Comparison of ENCODE assay signal across 8 mouse cellular contexts in genomic region chr6:144782031-144782857, GRCm38 (mm10). TPM values are rescaled to one million over a fixed set of nuclear protein-coding genes. Genes with fewer than 3 reads are reported as not detected.
DNase-seq lines count a peak whose midpoint lies in the region; ATAC-seq and TF ChIP-seq lines count a peak whose summit lies in the region.

No protein-coding gene starts in this region.

- DNase-seq in CH12.LX (ENCODE audit: extremely low read depth): no peak
- DNase-seq in embryo, embryonic 11 days: peak; percentile 59
- DNase-seq in heart, postnatal 36 days: peak; percentile 15 to 19
- no peak for DNase-seq in urinary bladder, postnatal 4 days (ENCODE audit: low spot score in 2 of 2)

- no peak overlapping the region for H3K27ac ChIP-seq in CH12.LX (ENCODE audit: insufficient read depth, low read depth)
- H3K27ac ChIP-seq in liver, embryonic 15.5 days (replicated peaks): peak overlapping the region; percentile 64
- H3K27ac ChIP-seq in olfactory bulb, adult 2 months (ENCODE audit: insufficient read depth, low read depth, low read length): no peak overlapping the region

- TF ChIP-seq POLR2A in CH12.LX (IDR thresholded peaks at IDR 0.05; ENCODE audit: low read depth, low read length): no peak
- TF ChIP-seq POLR2A in olfactory bulb, adult 2 months (IDR thresholded peaks at IDR 0.05; ENCODE audit: insufficient read depth, low read depth, low read length): no peak

- H3K4me2 ChIP-seq in CH12.LX (ENCODE audit: insufficient read depth, low read depth, poor library complexity, severe bottlenecking): peak overlapping the region; percentile 99
- peak overlapping the region; percentile 62 for H3K4me2 ChIP-seq in liver, embryonic 15.5 days

- ATAC-seq in erythroblast, adult 5-6 weeks (replicated peaks; ENCODE audit: low FRiP score, poor library complexity, severe bottlenecking): no peak
- peak; percentile 14; the same call in 1 of the 2 replicates for ATAC-seq in liver, embryonic 15.5 days (ENCODE audit: insufficient read depth)

- dilution Hi-C loops in CH12.LX (cut with MboI; ENCODE audit: extremely low pct_ligation_motif_present, extremely low pct_unique_long_range_greater_than_20kb, low sequenced_read_pairs): no loop called here

- TF ChIP-seq CTCF in CH12.LX (conservative IDR thresholded peaks at IDR 0.05 in 1 of 2, IDR thresholded peaks at IDR 0.05 in 1 of 2; ENCODE audit: low read depth in 2 of 2, low read length in 2 of 2): no peak
- TF ChIP-seq CTCF in olfactory bulb, adult 2 months (IDR thresholded peaks at IDR 0.05; ENCODE audit: insufficient read depth, low read depth, low read length): no peak

- TF ChIP-seq RAD21 in CH12.LX (IDR thresholded peaks at IDR 0.05; ENCODE audit: low read depth, low read length): no peak

- no peak for TF ChIP-seq EP300 in CH12.LX (IDR thresholded peaks at IDR 0.05; ENCODE audit: low read length)

- H3K4me3 ChIP-seq in erythroblast, embryonic 14.5 days (replicated peaks): peak overlapping the region; percentile 54
- H3K4me3 ChIP-seq in CH12.LX (replicated peaks in 1 of 3; ENCODE audit: low read depth in 2 of 3, low read length in 2 of 3, poor library complexity in 1 of 3): no peak overlapping the region
- peak overlapping the region; percentile 59 for H3K4me3 ChIP-seq in liver, embryonic 15.5 days (replicated peaks)
- peak overlapping the region; percentile 85 for H3K4me3 ChIP-seq in olfactory bulb, adult 2 months (ENCODE audit: insufficient read depth, low read depth, low read length)

- intact Hi-C loops in heart, postnatal 36 days (cut with DNase I): loop anchor here (5.0 to 10.0 kb wide), 2 partner anchors 75 to 137 kb away; no protein-coding TSS in a partner anchor

- H3K9ac ChIP-seq in CH12.LX (ENCODE audit: insufficient read depth, low read depth): no peak overlapping the region
- H3K9ac ChIP-seq in liver, embryonic 15.5 days: peak overlapping the region; percentile 27; the same call in 1 of the 2 replicates

- in situ Hi-C loops in CH12.LX (cut with MboI; ENCODE audit: low pct_ligation_motif_present, low pct_unique_long_range_greater_than_20kb, low sequenced_read_pairs): no loop called here

- peaks cover 32% of the 10 kb centered on the region for H3K27me3 ChIP-seq in erythroblast, embryonic 14.5 days (ENCODE audit: control insufficient read depth)
- H3K27me3 ChIP-seq in CH12.LX (replicated peaks): no peaks in the 10 kb centered on the region
- H3K27me3 ChIP-seq in liver, embryonic 15.5 days: peaks cover 36% of the 10 kb centered on the region

- H3K36me3 ChIP-seq in erythroblast, embryonic 14.5 days (ENCODE audit: control insufficient read depth): no peaks in the 10 kb centered on the region
- no peaks in the 10 kb centered on the region for H3K36me3 ChIP-seq in CH12.LX (replicated peaks in 1 of 2; ENCODE audit: control insufficient read depth in 1 of 2, insufficient read depth in 1 of 2, low read length in 1 of 2)
- H3K36me3 ChIP-seq in liver, embryonic 15.5 days (replicated peaks): no peaks in the 10 kb centered on the region

- no peaks in the 10 kb centered on the region for H3K79me2 ChIP-seq in CH12.LX (replicated peaks; ENCODE audit: control insufficient read depth, extremely low read depth, insufficient read depth, poor library complexity, severe bottlenecking)

- WGBS in liver, embryonic 15.5 days (ENCODE audit: insufficient replicate concordance): 1% methylated on average over 54 of the region's 55 CpGs
- WGBS in olfactory bulb, adult 2 months: 1% methylated on average over 54 of the region's 55 CpGs

- H3K9me3 ChIP-seq in erythroblast, embryonic 14.5 days (ENCODE audit: control insufficient read depth, low read length): no peaks in the 10 kb centered on the region
- H3K9me3 ChIP-seq in CH12.LX (replicated peaks; ENCODE audit: low read length): no peaks in the 10 kb centered on the region
- H3K9me3 ChIP-seq in liver, embryonic 15.5 days (replicated peaks): no peaks in the 10 kb centered on the region

- no peaks in the 10 kb centered on the region for H3K4me1 ChIP-seq in erythroblast, embryonic 14.5 days (ENCODE audit: control insufficient read depth)
- H3K4me1 ChIP-seq in CH12.LX (ENCODE audit: control insufficient read depth in 1 of 2, insufficient read depth in 2 of 2): peaks cover 0 to 12% of the 10 kb centered on the region in 2 experiments; a peak in 2 of 4 replicates
- H3K4me1 ChIP-seq in liver, embryonic 15.5 days (replicated peaks): 0 out of 2 replicates have a peak, but pooled peaks cover 6% of the 10 kb centered on the region
- peaks cover 3% of the 10 kb centered on the region for H3K4me1 ChIP-seq in olfactory bulb, adult 2 months (ENCODE audit: control insufficient read depth, insufficient read depth, low read length)

TF ChIP-seq in CH12.LX, 34 proteins besides CTCF, POLR2A, EP300 and RAD21:
- no peak for TF ChIP-seq NELFE (IDR thresholded peaks at IDR 0.05; ENCODE audit: low read depth, low read length)
- TF ChIP-seq KAT2A (IDR thresholded peaks at IDR 0.05; ENCODE audit: insufficient replicate concordance, low read length): no peak
- no peak for TF ChIP-seq ETS1 (conservative IDR thresholded peaks at IDR 0.05; ENCODE audit: low read depth, low read length)
- TF ChIP-seq JUND (conservative IDR thresholded peaks at IDR 0.05; ENCODE audit: low read depth, low read length): no peak
- TF ChIP-seq MAZ (IDR thresholded peaks at IDR 0.05; ENCODE audit: low read depth, low read length): no peak
- TF ChIP-seq JUN (IDR thresholded peaks at IDR 0.05; ENCODE audit: insufficient read depth, low read depth, low read length): no peak
- TF ChIP-seq ZNF384 (IDR thresholded peaks at IDR 0.05; ENCODE audit: low read depth, low read length): no peak
- TF ChIP-seq PAX5 (IDR thresholded peaks at IDR 0.05; ENCODE audit: low read length): no peak
- no peak for TF ChIP-seq ZC3H11A (IDR thresholded peaks at IDR 0.05; ENCODE audit: low read depth, low read length)
- no peak for TF ChIP-seq NRF1 (IDR thresholded peaks at IDR 0.05; ENCODE audit: low read depth, low read length)
- no peak for TF ChIP-seq TCF12 (IDR thresholded peaks at IDR 0.05; ENCODE audit: low read depth, low read length)
- no peak for TF ChIP-seq MAX (IDR thresholded peaks at IDR 0.05; ENCODE audit: low read length)
- no peak for TF ChIP-seq USF2 (conservative IDR thresholded peaks at IDR 0.05; ENCODE audit: low read depth, low read length)
- no peak for TF ChIP-seq SMC3 (IDR thresholded peaks at IDR 0.05; ENCODE audit: low read depth, low read length)
- TF ChIP-seq HCFC1 (IDR thresholded peaks at IDR 0.05; ENCODE audit: low read depth, low read length): no peak
- TF ChIP-seq MEF2A (IDR thresholded peaks at IDR 0.05; ENCODE audit: borderline replicate concordance, low read depth, low read length): no peak
TF ChIP-seq in CH12.LX: peak in this region for 0.

RNA-seq across cellular contexts. Expression of gene Sox5, which starts 0.5 kb away (rescaled TPM):
- polyA plus RNA-seq in erythroblast, embryonic 14.5 days (2012): not detected in 2 replicates
- total RNA-seq in erythroblast, adult 5-6 weeks (2015; ENCODE audit: low replicate concordance): 0.21 and 3.1 TPM in 2 replicates
- 0.28 and 0.51 TPM in 2 replicates for total RNA-seq in erythroblast, adult 5-6 weeks (2017; ENCODE audit: low replicate concordance)
- total RNA-seq in CH12.LX (2012; rRNA removed) (0.08 and 0.21 TPM in 2 replicates), CH12.LX (2014; rRNA removed) (0.46 and 0.90 TPM in 2 replicates)
- 0.29 and 0.47 TPM in 2 replicates for polyA plus RNA-seq in CH12.LX (2012; ENCODE audit: insufficient read length, low read depth)
- total RNA-seq in heart, postnatal 36 days (2021): 1 to 10 TPM; 3.3 to 4.9 TPM
- 4.2 and 5.3 TPM in 2 replicates for polyA plus RNA-seq in liver, embryonic 15.5 days (2015; fragmentation: Nextera tagmentation; extraction: Ambion mirVana)
- polyA plus RNA-seq in olfactory bulb, adult 2 months (2012; ENCODE audit: insufficient read depth, insufficient read length, low replicate concordance, missing spikeins): not detected in 2 replicates

Comparison
In these comparisons a context has a peak if more than half of its experiments do, and no peak if none do; other contexts are left out.
1. H3K4me3 ChIP-seq: peak in erythroblast, embryonic 14.5 days (single experiment), liver, embryonic 15.5 days (single experiment) and olfactory bulb, adult 2 months (single experiment); none in CH12.LX (0 of 3).
2. DNase-seq: peak in embryo, embryonic 11 days (single experiment) and heart, postnatal 36 days (2 of 2); none in CH12.LX (single experiment) and urinary bladder, postnatal 4 days (0 of 2).